Mouse (Mus musculus): ENCODE measurements around the gene Ptprb.

Gene Ptprb

GRCm38 (mm10) chr10:116275280-116275679 lies at the start of gene Ptprb:
Ptprb (plus strand) TSS chr10:116275523.
- no peak for DNase-seq (ENCODE audit: low read depth)

GRCm38 (mm10) chr10:116235299-116235698 lies 40.0 kb upstream of the Ptprb start:
- DNase-seq (ENCODE audit: low read depth): no peak

- no peak for DNase-seq (ENCODE audit: low read depth)
Observed at GRCm38 (mm10) chr10:116242200-116242599, 33.1 kb upstream of the Ptprb start.

- no peak for DNase-seq (ENCODE audit: low read depth)
Observed at GRCm38 (mm10) chr10:116243373-116243772, 31.9 kb upstream of the Ptprb start.

GRCm38 (mm10) chr10:116245632-116246031 lies 29.7 kb upstream of the Ptprb start:
- DNase-seq (ENCODE audit: low read depth): no peak

- no peak for DNase-seq (ENCODE audit: low read depth)
Observed at GRCm38 (mm10) chr10:116252668-116253067, 22.7 kb upstream of the Ptprb start.

- DNase-seq (ENCODE audit: low read depth): no peak
Observed at GRCm38 (mm10) chr10:116253972-116254371, 21.4 kb upstream of the Ptprb start.

GRCm38 (mm10) chr10:116259298-116259697 lies 16.0 kb upstream of the Ptprb start:
- no peak for DNase-seq (ENCODE audit: low read depth)

GRCm38 (mm10) chr10:116260658-116261433 lies 14.5 kb upstream of the Ptprb start:
- DNase-seq (ENCODE audit: low read depth): no peak

- no peak for DNase-seq (ENCODE audit: low read depth)
Observed at GRCm38 (mm10) chr10:116261559-116261958, 13.8 kb upstream of the Ptprb start.

- no peak for DNase-seq (ENCODE audit: low read depth)
Observed at GRCm38 (mm10) chr10:116264521-116264920, 10.8 kb upstream of the Ptprb start.

GRCm38 (mm10) chr10:116266561-116267433 lies 8.5 kb upstream of the Ptprb start:
- DNase-seq (ENCODE audit: low read depth): no peak

- no peak for DNase-seq (ENCODE audit: low read depth)
Observed at GRCm38 (mm10) chr10:116267434-116267822, 7.9 kb upstream of the Ptprb start.

- no peak for DNase-seq (ENCODE audit: low read depth)
Observed at GRCm38 (mm10) chr10:116268343-116268742, 7.0 kb upstream of the Ptprb start.

- DNase-seq (ENCODE audit: low read depth): no peak
Observed at GRCm38 (mm10) chr10:116270646-116271469, 4.5 kb upstream of the Ptprb start.

GRCm38 (mm10) chr10:116271470-116271915 lies 3.8 kb upstream of the Ptprb start:
- DNase-seq (ENCODE audit: low read depth): no peak

GRCm38 (mm10) chr10:116272156-116272555 lies 3.2 kb upstream of the Ptprb start:
- DNase-seq (ENCODE audit: low read depth): no peak

- DNase-seq (ENCODE audit: low read depth): no peak
Observed at GRCm38 (mm10) chr10:116286697-116287344, 11.5 kb downstream of the Ptprb start.

- DNase-seq (ENCODE audit: low read depth): no peak
Observed at GRCm38 (mm10) chr10:116288130-116288529, 12.8 kb downstream of the Ptprb start.

GRCm38 (mm10) chr10:116290483-116290882 lies 15.2 kb downstream of the Ptprb start:
- DNase-seq (ENCODE audit: low read depth): no peak

GRCm38 (mm10) chr10:116291153-116291755 lies 15.9 kb downstream of the Ptprb start:
- no peak for DNase-seq (ENCODE audit: low read depth)

All from induced T-regulatory cell, adult 2 months (primary cell).